Mouse (Mus musculus) left cerebral cortex, postnatal 25 days (tissue): ENCODE measurements around the gene Efcab3. TPM values are rescaled to one million over a fixed set of nuclear protein-coding genes. Genes with fewer than 3 reads are reported as not detected.
"Not testable (repeated sequence)": the region's sequence is repeated elsewhere in the genome, so short reads cannot be mapped to it uniquely, and the experiment has no call there.

Source experiments
- DNase-seq, 2 experiments: peaks; one replicate each; pipeline ENCODE4 v3.0.0; 2022; ENCODE audit warnings: low spot score in 2 of 2, mixed read lengths in 1 of 2
- intact Hi-C: fragments of 180-260 bp; cut with DNase I; formaldehyde crosslinking; loops from one replicate; pipeline ENCODE4 v1.15.1; 2025
- total RNA-seq, 2 experiments: library from RNA; stranded (reverse); gene quantifications; 2 replicates each; pipeline ENCODE4 v1.2.3; 2021

Efcab3 gene
- 1 to 10 TPM in 1 of 2 experiments, under 1 TPM in 1; 0.98 to 1.4 TPM for total RNA-seq

DNA sequence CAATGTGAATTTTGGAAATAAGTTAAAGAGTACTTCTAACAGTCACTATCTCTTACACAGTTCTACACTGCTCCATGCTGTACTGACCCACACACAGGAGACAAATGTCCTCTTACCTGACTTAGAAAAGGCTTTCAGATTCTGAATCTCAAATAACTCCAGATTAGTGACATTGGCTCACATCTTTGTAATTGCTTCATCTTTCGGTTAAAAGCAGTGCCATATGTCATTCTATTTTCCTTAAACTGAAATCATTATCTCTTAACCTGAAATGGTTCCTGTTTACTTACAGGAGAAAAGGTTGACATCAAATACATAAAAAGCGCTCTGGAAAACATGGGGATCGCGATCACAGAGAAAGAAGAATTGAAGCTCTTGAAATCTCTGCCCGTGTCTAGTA, at the start of gene Efcab3:
Gene Efcab3 (plus strand): TSS at position 301 of the 400 bp plus-strand sequence.
- intact Hi-C loops, result no loop called here
- no peak for DNase-seq

- no peak for DNase-seq
Measured at GRCm38 (mm10) chr11:105021071-105021470, 42.3 kb upstream of the Efcab3 start.

DNA sequence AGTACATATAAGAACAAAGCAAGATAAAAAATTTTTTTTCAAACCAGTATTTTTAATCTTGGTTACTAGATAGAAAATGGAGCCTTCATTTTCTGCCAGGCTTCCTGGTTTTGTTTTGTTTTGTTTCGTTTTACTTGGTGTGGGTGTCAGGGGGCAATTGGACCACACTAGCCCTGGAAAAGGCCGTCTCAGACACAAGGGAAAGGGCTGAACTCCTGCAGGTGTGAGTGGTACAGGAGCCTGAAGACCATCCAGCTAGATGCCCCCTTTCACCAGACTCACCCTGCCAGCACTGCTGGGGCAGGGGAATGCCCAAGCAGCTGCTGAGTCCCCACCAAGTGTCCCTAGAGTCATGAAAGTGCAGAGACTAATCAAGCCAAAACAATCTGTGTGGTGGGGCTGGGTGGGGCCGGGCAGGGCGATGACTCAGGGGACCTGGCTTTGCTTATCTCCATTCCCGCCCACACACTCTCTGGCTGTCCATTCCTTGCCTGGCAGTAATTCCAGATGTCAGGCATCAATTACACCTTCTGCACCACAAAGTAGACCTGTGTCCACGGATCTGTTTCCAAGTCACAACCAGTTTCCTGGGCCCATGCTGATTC, 34.5 kb upstream of the Efcab3 start:
- intact Hi-C loops, result no loop called here
- no peak for DNase-seq

More at GRCm38 (mm10) chr11:105021071-105021470, 42.3 kb upstream of the Efcab3 start:
- intact Hi-C loops, result no loop called here

DNA sequence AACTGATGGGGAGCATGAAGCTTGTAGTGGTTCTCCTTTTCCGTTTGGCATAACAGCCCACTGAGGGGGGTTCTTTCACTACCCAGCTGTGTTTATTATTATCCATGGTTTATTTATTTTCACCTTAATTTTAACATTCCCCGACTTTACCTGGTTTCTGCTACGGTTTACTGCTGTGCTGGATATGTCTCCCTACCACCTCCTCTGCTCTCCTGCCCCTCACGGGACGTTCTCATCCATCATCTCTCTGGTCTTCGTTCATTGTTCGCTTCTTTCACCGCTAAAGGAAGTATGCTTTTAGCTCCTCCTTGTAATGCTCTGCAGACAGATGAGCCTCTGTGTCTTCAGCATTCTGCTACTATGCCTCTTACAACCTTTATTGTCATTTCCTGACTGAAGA, 33.9 kb upstream of the Efcab3 start:
- DNase-seq, result no peak
- intact Hi-C loops, result no loop called here

GRCm38 (mm10) chr11:105030229-105030628, 33.2 kb upstream of the Efcab3 start:
- DNase-seq, result no peak
- intact Hi-C loops, result no loop called here

DNA sequence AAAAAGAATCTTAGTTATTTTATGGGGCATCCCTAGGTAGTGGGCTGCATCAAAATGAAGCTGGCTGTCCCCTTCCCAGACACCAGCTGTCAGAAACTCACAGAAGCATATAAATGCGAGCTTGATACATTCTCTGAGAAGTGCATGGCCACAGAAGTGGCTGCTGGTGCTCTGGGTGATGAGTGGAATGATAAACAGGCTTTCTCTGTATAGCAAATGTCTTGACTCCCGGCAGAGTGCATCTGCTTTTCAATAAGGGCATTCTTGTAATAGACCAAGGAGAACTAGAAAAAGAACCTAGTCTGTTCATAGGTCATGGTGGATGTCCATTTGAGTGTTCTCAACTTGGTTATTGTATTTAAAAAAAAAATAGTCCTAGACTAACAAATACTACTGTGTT, 32.3 kb upstream of the Efcab3 start:
- intact Hi-C loops, result no loop called here
- peak; percentile 1 to 11 for DNase-seq

DNA sequence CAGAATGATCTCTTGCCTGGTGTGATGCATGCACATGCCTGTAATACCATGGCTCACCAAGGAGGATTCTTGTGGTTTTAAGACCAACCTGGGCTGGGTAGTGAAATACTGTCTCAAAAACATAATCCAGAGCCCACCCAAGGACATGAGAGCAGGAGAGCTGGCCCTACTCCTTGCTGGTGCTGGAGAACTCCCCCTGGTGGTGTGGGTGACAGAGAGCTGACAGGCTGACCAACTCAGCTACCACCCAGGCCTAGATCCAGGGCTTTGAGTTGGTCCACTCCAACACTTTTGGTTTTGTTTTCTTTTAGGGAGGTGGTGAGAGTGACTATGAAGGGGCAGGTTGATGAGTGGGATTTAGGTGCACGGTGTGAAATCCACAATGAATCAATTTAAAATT, 28.3 kb upstream of the Efcab3 start:
- DNase-seq, result no peak
- intact Hi-C loops, result no loop called here

- intact Hi-C loops, result not testable (repeated sequence)
Measured at GRCm38 (mm10) chr11:105112448-105112847, 49.1 kb downstream of the Efcab3 start.

DNA sequence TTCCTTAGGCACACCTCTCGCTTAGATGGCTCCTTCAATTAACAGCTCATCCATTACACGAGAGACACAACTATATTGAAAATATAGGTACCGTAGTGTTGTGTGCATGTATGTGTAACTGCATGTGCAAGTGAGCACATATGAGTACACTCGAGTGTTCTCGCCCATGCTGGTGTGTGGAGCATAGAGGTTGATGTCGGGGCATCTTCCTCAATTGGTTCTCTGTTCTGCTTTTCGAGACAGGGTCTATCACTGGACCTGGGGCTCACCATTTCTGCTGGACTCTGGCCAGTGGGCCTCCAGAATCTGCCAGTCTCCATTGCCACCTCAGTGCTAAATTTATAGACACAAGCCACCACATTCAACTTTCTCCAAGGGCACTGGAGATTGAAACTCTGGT, 54.4 kb downstream of the Efcab3 start:
- DNase-seq, result no peak
- intact Hi-C loops, result no loop called here

More at GRCm38 (mm10) chr11:105112448-105112847, 49.1 kb downstream of the Efcab3 start:
- DNase-seq, result not testable (repeated sequence)

- intact Hi-C loops, result loop anchor here (5.0 kb wide), 1 partner anchor 353 kb away; no protein-coding TSS in a partner anchor
- DNase-seq, result no peak
Measured at GRCm38 (mm10) chr11:105120551-105121061, 57.2 kb downstream of the Efcab3 start.

GRCm38 (mm10) chr11:105121792-105122191, 58.4 kb downstream of the Efcab3 start:
- DNase-seq, result not testable (repeated sequence)

DNA sequence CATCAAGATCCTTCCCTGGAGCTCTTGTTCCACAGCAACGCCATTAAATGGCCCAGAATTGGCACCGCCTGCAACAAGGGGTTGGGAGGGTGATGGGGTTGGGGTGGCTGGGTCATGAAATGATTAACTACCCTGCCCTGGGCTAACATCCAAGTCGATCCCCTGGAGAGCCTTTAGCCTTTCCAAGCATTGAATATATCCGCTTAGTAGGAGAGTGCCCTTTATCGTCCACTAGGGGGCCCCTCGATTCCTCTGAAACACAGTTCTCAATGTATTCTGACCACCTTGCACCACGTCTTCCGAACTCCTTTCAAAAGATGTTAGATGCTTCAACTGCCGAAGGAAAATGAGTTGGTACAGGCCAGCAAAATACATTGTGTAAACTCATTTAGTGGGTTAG, 60.6 kb downstream of the Efcab3 start:
- intact Hi-C loops, result loop anchor here (2.0 to 5.0 kb wide), 2 partner anchors 357 to 533 kb away; no protein-coding TSS in a partner anchor

More at GRCm38 (mm10) chr11:105121792-105122191, 58.4 kb downstream of the Efcab3 start:
- intact Hi-C loops, result loop anchor here (5.0 kb wide), 1 partner anchor 354 kb away; no protein-coding TSS in a partner anchor

DNA sequence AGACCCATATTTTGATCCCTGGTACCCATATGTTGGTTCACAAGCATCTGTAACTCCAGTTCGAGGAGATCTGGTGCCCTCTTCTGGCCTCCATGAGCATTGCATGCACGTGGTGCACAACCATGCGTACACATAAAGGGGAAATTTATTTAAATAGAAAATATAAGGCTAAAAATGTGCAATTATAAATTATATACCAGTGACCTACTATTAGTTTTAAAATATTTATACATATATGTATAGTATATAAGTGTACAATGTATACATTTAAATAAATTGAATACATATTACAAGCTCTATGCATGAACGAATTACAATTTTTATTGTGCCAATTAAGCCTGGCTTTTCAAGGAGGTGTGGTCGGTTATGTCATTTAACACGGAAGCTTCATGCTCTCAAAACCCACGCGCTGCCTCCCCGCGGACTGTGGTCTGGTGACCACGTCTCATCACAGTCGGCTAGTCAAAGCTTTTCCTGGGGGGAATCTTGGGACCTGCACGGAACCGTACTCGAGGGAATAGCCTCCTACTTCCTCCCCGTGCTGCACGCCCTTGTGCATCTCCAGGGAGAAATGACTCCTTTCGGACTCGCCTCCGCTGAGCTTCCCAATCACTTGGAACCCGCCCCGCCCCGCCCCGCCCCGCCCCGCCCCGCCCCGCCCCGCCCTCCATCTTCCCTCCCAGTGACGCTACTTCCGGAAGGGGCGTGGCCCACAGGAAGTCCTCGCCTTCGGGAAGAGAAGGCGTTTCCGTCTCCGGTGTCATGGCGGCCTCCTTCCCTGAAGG, 62.5 kb downstream of the Efcab3 start, which contains the start of gene Mettl2:
Gene Mettl2 (plus strand): TSS at position 691 of the 785 bp plus-strand sequence.
- DNase-seq, result peak; percentile 81 to 86
- intact Hi-C loops, result loop anchor here (1.0 to 2.0 kb wide), 2 partner anchors 55 to 535 kb away; no protein-coding TSS in a partner anchor

More for the DNA sequence above, 60.6 kb downstream of the Efcab3 start:
- no peak for DNase-seq

- DNase-seq, result no peak
- intact Hi-C loops, result loop anchor here (1.0 kb wide), 1 partner anchor 55 kb away; no protein-coding TSS in a partner anchor
Measured at GRCm38 (mm10) chr11:105126520-105127029, 63.2 kb downstream of the Efcab3 start.

- DNase-seq, result no peak
- intact Hi-C loops, result no loop called here
Measured at GRCm38 (mm10) chr11:105135692-105136091, 72.3 kb downstream of the Efcab3 start.

- DNase-seq, intact Hi-C loops: not testable (repeated sequence)
Measured at GRCm38 (mm10) chr11:105137255-105137654, 73.9 kb downstream of the Efcab3 start.

GRCm38 (mm10) chr11:105140512-105140911, 77.1 kb downstream of the Efcab3 start:
- not testable (repeated sequence) for DNase-seq

DNA sequence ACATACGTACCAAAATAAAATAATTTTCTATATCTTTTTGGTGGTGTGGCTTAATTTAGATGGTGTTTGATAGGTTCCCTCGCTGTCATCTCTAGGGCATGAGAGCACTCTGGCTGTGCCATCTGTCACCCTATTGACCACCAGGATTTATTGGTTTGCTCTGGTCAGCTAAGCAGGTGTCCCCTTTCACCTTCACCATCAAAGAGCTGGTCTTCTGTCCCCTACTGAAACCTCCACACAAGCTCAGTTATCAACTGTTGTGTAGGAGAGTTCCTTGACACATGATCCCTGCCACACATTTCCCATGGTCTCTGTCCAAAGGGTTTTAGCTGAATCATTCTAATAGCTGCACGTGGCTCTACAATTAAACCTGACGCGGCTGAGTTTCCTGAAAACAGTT, 77.7 kb downstream of the Efcab3 start:
- intact Hi-C loops, result no loop called here
- DNase-seq, result no peak

More at GRCm38 (mm10) chr11:105140512-105140911, 77.1 kb downstream of the Efcab3 start:
- intact Hi-C loops, result not testable (repeated sequence)

DNA sequence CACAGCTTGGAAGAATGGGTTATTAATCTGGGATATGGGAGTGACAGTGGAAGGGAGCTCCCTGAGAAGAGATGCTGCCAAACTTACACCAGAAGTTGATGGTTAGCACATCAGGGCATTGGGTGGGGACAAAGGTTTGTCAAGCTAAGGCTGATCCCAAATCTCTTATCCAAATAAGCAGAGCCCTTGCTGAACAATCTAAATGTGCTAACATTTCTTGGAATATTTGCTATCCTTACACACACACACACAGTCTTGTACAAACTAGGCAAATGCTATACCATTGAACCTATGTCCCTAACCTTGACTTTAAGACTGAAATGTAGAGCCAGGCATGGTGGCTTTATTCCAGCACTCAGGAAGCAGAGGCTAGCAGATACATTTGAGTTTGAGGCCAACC, 80.2 kb downstream of the Efcab3 start:
- DNase-seq, result no peak
- intact Hi-C loops, result no loop called here

DNA sequence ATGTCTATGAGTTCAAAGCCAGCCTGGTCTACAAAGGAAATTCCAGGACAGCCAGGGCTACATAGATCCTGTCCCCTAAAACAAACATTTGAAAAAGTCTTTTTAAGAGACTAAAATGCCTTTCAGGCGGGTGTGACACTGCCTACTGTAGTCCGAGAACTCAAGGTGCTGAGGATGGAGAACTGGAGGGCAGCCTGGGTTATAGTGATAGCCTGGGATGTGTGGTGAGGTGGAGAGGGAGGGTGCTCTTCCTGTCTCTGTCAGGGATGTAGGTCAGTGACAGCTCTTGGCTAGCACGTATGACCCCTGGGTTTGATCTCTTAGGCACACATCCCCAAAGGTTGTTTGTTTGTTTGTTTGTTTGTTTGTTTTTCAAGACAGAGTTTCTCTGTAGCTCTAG, 80.7 kb downstream of the Efcab3 start:
- intact Hi-C loops, result no loop called here
- no peak for DNase-seq
